Mouse (Mus musculus) neural tube, embryonic 10.5 days (tissue): ENCODE measurements around the gene Col4a2.
A peak's percentile ranks its signal among the peaks of the same experiment; 100 is the strongest.

Source experiments
- DNase-seq: peaks from one replicate; pipeline ENCODE4 v3.0.0-alpha.2; 2017; ENCODE audit warnings: low spot score; ENCODE audit errors: extremely low spot score

Col4a2 gene

DNA sequence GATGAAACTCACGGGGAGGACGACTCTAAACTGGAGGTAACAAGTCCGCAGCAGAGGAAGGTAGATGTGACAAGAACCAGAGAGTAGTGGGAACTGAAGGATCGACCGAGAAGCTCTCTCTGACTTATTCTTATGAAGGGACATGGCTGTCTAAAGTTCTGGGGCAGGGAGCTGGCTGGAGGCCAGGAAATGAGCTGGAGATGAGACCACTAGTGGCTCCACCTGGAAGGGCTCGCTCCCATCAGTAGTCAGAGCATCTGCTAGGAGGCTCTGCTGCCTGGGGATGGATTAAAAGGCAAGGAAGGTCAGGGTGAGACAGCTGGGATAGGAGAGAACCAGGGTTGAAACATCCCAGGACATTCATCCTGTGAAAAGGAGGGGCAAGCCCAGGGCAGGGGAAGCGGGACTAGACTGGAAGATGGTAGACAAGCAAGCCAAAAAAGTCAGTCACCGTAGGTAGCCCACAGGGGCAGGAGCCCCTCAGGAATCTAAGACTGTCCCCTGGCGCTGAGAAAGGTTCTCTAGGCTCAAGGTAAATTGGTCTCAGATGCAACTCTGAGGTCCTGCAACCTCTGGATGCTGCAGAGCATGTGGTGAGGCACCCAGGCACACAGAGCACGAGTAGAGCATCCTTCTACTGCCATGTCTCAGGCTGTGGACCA is 16.2 kb upstream of the Col4a2 start:
- DNase-seq: no peak

DNA sequence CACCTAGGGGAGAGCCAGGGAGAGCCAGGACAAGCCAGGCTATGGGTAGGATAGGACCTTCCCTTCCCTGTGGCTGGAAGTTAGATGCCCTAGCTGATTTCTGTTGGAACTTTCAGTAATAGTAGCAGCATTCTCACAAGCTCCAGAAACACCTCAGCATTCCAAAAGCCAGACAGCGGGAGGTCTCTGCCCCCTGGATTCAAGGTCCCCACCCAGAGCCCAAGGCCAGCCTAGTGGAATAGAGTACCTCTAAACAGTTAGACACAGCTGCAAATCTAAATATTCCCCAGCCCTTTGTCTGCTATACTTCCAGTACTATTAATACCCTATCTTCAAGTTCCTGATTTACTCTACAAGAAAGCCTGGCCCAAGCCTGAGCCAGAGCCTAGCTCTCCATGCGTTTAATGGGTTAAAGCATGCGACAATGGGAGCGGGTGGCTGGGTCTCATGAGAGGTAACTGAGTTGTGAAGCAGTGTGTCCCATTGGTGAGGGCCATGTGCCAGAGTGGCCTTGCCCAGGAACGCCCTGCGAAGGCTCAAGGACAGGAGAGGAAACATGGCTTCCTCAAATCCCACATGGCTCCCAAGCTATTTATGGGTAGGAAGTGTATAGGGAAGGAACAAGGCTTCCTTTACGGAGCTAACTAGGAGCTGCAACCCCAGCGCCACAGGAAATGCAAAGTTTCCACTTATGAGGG is 15.3 kb upstream of the Col4a2 start:
- no peak for DNase-seq

DNA sequence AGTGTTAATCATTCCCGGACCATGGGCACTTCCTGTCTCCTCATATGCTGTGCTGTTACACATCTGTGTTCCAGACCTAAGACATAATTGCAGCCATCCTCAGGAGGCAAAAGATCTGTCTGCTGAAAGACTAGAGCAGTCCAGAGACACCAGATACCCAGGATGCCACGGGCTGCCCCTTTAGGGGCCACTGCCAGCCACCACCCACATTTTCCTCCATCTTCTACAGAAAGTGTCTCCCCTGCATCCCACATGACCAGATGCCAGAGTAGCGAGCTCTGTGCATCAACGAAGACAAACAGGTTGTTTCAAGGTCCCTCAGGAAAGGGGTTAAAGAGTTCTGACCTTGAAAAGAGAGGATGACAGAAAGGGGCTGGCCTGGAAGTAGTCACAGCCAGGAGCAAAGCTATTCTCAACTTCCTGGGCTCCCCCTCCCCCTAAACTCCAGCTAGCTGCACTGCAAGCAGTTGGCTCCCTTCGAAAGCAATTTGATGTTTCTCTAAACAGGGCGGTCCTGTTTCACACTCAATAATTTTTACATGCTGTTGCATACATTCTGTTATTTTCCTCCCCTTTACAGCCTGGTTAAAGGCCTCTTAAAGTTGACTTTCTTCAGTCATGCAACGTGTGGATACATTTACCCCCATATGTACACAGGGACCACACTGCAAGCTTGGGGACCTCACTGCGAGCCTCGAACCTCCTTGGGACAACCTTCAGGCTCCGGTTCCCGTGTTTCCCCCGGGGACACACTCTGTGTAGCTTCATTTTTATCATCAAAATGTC is 13.9 kb upstream of the Col4a2 start:
- peak; percentile 42 for DNase-seq

DNA sequence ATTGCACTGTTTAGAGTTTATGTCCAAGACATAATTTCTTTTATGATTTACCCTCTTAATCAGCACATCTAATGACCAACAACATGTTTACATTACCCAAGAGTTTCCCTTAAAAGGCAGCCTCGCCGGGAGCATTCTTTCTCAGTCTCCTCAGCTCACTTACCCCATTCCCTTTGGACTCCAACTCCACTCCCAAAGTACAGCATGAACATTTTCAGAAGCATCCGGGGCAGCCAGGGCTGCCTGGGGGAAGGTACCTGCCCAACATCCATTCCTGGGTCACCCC is 13.3 kb upstream of the Col4a2 start:
- DNase-seq: no peak

DNA sequence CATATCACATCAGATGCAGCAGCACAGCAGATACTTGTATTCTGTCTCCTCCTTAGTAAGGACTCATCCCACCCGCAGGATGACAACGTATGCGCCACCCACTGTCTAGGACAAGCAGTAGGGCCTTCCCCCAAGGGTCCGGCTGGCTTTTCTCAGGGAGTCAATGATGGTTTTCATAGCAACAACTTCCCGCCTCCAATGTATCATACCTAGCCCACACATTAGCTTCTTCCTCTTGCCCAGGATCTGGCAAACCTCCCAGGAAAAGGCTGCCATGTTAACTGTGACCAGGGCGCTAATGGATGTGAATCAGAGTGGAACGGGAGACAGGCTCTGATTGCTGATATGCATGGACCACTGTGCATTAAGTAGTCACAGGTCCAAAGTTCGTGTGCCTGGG is 12.2 kb upstream of the Col4a2 start:
- DNase-seq: no peak

DNA sequence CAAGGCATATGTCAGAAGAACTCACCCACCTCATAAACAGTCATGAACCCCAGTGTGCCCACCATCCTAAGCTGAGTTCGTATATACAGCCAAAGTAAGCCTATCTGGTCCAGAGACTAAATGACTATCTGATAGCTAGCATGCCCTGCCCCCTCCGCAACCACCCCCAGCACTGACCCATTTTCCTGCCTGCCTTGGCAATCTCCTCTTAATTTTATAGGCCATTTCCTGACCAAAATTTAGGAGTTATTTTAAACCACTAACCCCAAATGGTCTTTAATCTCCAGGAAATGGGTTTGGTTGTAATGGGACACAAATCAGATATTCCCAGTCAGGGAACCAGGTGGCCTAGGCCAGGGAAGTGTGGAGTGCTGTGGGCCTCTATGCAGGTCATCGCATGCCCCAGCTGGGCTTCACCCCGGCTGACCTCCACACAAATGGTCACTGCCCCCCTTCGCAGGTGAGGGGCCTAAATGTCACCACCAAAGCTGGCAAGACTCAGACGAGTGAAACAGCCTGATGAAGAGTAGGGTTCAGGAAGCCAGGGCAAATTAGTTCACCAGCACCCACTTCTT is 8.5 kb upstream of the Col4a2 start:
- DNase-seq: no peak

DNA sequence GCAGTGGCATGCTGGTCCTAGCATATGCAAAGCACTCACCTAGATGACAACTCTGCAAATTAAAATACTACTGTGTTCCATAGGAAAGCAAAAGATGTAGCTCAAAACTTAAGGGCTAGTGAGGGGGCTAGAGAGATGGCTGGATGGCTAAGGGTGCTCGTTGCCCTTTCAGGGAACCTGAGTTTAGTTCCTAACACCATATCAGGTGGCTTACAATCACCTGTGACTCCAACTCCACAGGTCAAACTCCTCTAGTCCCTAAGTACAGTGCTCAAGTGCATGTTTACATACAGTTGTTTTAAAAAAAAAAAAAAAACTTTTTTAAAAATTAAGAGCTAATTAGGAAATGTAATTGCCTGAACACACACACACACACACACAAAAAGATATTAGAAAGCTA is 7.1 kb upstream of the Col4a2 start:
- no peak for DNase-seq

DNA sequence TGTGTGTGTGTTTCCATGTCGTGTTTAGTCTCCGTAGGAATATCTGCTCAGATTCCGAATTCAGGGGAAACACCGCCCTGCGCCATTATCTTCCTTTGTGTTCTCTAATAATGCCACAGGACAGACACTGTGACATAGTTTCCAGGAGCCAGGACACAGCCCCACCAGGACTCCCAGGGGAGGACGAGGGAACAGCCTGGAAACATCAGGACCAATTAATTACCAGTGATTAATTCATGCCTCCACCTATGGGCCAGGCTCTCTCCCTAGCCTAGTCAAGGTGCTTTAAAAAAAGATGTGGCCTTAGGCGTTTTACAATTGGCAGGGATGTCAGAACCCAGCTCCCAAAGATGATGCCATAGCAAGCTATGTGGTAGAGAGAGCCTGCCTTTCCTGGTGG is 5.2 kb upstream of the Col4a2 start:
- DNase-seq: no peak

DNA sequence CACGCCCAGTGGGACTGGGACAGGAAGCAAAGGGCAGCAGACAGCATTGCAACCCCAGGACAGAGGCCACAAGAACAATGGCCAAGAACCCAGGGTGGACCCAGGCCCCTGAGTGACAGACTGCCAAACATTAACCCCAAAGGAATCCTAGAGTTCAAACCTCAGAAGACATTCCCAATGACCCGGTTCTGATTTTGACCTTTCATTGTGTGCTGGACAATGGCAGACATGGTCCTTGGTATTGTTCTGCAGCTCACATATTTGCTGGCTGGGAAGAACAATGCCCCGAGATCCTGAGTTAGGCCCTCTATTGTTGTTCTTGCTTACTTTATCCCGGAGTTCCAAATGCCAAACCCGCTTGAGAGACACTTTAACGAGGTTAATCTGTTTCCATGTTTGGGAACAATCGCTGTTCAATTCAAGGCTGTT is 4.0 kb upstream of the Col4a2 start:
- DNase-seq: no peak

DNA sequence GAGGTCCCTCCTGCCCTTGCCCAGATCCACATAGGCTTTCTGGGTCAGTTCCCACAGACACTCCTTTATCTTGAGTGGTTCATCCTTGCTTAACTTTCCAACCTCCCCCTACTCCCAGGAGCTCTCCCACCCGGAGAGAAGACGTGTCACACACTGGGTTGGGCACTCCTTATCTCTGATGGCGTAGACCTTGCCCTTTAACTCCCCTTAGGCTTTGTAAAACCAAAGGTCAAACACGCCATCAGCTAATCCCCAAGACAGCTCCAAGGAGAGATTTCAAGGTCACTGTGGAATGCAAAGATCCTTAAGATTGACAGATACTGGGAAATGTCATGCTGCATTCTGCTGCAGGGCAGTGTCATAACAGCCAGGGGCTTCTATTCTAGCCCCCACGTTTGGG is 3.4 kb upstream of the Col4a2 start:
- no peak for DNase-seq

DNA sequence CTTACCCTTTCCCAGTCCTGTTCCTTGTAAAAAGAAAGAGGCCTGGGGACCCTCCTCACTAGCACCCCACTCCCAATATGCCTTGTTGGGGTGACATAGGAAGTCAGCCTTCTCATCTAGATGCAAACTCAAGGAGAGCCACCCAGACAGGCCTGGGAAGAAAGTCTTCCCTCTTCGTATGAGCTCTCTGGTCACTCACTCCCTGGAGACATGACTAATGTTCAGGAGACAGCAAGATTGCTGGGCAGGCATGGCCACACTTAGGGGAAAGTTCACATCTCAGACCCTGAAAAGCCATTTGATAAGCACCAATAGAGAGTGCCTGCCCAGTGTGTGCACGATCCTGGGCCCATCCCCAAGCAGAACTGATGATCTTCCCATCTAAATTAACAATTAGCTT is 2.6 kb upstream of the Col4a2 start:
- DNase-seq: no peak

DNA sequence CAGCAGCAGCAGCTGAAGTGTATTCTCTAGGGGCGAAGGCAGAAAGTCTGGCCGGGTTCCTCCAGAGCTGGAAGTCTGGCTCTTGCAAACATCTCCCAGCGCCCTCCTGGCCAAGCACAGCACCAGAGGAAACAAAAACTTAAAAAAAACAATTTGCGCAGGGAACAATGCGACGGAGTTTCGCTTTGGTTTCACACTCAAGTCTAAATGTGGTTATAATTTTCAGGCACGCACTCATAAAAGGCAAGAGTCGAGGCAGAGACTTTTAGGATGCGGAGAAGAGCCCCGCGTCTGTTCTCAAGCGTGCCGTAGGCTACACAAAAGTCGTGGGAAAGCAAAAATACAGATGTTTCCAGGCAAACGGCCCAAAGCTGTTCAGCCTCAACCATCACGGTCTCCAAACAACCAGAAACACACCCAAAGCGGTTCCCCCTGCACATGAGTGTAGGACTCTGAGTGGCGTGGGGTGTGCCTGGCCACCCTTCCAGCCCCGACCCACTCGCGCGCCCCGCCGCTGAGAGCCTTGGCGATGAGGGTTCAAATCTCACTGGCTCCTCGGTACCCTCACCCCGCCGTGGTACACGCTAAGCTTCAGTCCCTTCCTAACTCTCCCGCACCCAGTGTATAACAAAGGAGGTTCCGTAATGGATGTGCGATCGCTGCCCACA is 790 bp upstream of the Col4a2 start:
- peak; percentile 49 for DNase-seq

DNA sequence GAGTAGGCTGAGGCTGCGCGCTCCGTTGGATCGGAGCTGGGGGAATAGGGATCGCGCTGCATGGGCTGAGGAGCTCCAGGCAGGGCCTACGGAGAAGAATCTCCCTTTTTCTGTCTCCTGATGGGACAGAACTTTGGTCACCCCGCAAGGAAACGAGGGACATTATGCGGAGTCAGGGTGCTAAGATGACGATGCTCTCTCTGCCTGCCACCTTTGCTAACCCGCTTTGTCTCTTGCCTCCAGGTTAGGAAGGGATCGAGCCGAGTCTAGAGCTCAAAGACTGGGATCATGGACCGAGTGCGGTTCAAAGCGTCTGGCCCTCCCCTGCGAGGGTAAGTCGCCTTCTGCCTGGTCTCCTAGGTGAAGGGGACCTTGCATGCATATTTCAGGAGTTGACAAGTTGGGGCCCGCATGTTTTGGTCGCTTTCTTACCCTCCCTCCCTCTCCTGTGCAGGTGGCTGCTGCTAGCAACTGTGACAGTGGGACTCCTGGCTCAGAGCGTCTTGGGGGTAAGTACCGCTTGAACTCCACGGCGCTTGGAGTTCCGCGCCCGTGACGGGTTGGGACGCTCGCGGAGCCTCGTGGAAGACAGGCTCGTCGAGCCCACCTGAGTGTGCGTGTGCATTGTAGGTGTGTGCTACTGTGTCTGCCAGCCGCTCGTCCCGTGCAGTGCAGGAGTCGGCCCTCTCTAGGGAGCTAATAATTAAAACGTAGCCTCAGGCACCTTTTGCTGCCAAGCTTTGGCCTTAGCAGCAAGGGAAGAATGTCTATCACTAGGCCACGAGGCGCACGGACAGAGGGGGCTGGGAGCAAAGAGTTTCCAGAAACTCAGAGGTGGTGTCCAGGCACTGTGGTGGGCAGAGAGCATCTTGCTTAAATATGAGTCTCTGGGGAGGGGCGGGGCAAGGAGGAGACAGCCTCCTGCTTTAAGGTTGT is 839 bp downstream of the Col4a2 start:
- peak; percentile 63 for DNase-seq

DNA sequence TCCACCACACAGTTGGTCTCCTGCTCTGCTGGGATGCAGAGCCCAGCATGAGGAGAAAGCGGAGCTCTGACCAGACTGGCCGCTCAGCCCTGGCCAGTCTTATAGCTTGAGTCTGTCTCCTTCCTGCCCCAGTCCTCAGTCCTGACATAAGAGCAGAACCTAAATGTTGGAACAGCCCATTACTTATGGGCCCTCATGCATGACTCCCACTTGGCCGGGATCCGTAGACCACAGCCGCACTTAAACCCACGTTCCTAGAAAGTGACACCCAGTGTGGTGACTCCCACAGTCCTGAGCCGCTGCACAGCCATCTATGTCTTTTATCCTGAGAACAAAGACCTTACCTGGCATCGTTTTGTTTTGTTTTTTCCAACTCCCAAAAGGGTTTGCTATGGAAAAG is 2.0 kb downstream of the Col4a2 start:
- DNase-seq: no peak

DNA sequence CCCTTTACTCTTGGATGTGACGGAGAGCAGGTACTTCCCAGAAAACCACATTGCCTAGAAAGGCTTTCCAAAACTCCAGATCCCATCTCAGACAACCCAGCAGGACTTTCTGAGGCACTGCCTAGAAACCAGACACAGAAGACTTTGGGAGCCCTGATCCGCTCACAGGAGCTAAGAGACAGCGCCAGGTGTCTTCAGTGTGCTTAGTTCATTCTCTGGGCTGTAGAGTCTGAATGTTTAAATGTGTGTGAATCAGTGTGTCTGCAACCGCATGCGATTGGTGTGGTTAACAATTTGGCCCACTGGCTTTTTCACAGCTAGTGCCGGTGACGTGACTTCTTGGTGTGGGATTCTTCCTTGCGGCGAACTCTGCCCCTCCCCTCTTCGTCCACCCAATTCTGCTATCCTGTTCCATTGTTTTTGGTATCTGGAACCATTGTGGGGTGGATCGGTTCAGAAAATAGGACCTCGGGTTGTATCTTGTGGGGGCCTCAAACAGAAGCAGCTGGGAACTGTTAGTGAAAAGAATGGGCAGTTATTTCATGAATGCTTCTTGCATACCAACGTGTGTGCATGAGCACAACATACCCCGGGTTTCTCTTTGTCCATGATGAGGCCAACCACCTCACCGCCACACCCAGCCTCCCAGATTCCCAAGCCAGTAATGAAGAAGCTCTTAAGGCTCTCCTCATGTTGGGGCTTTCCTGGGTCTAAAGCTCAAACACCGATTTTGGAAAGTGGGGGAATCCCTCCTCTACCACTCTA is 2.8 kb downstream of the Col4a2 start:
- DNase-seq: no peak

DNA sequence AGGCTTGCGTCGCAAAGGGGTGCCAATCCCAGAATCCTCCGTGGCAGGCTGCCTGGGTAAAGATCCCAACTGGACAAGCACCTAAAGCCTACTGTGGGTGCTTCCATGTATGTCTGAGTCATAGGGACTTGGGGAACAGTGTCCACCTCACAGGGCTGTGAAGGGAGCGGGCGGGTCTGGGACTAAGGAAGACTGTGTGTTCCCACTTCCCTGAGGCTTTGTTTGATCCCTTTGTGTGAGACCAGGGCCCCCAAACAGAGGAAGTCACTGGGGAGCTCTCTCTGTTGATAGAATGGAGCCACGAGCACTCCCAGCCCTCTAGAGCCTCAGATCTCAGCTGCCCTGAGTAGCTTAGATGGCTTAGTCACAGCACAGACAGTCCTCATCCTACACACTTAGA is 3.5 kb downstream of the Col4a2 start:
- DNase-seq: no peak

DNA sequence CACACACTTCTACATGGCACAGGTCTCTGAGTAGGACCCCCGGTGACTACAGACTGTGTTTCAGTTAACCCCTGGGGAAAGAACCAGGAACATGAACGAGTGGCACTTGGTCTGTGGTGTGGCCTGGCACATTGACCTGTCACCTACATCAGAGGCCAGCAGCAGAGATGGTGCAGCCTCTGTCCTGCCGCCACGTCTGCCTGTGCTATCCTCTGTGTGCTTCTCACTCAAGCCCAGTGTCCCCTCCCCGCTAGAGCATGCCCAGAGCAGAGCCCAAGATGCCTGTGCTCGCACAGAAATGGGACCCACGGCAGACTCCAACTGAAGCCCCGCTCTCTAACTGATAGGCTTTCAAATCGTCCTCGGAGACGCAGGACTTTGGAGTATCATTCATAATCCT is 6.8 kb downstream of the Col4a2 start:
- DNase-seq: no peak

DNA sequence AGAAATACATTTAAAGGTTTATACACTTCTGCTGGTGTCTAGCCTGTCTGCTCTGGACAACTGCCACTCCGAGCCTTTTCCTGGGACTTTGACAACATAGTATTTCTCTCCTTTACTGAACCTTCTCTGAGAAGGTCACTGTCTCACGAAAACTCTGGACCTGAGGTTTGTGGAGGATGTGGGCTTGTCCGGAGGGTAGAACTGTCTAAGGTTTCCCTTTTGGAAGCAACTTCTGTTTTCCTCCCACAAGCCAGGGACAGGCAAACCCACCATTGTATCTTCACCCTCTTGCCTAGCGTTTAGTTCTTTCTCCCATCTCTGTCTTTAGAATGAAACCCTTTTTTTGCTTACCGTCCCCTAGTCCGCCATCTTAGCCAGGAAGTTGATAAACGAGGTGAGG is 9.2 kb downstream of the Col4a2 start:
- DNase-seq: no peak

DNA sequence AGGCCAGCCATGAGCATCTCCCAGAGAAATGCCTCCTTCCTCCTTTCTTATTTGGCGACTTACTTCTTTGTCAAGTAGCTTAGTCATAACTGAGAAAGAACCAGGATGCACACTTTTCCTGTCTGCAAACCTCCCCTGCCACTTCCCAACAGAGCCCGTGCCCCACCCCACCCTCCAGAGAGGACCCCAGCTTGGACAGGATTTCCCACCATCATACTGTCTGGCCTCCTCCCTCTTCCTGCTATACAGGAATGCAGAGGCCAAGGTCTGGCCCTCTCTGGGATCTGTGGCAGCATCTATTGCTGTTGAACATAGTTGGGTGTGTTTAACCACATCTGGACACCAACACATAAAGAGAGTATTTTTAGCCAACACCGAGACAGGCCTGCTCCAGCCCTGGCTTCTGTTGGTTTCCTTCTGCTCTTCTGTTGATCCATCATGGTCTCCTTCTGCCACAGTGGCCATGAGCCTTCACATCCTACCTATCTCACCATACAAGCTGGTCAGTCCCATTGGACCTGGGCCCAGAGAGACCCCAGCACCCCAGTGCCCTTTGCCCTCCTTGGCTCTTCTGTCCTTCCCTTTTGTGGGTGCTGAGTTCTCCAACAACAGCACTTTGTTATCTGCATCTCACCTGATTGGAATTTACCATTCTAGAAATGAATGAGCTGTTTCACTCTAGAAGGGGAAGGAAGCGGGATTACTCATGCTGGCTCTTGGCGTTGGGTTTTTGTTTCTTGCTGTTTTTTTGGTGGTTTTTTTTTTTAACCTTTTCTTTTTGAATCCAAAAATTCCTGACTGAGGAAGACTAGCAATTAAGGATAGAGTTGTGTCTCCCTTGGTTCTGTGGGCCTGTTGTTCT is 10.3 kb downstream of the Col4a2 start:
- no peak for DNase-seq
